Mouse (Mus musculus): ENCODE data around the gene Ankra2.
A peak's percentile ranks its signal among the peaks of the same experiment; 100 is the strongest.

Gene Ankra2

GRCm38 (mm10) chr13:98297883-98298482, 35.1 kb downstream of the Ankra2 start:
- DNase-seq = no peak

GRCm38 (mm10) chr13:98298833-98299758, 36.2 kb downstream of the Ankra2 start:
- DNase-seq = peak; percentile 63

- DNase-seq = no peak
Observed at GRCm38 (mm10) chr13:98305257-98305656, 42.4 kb downstream of the Ankra2 start.

- no peak for DNase-seq
Observed at GRCm38 (mm10) chr13:98306393-98306792, 43.5 kb downstream of the Ankra2 start.

- no peak for DNase-seq
Observed at GRCm38 (mm10) chr13:98306852-98307475, 44.1 kb downstream of the Ankra2 start.

GRCm38 (mm10) chr13:98308004-98308403, 45.1 kb downstream of the Ankra2 start:
- DNase-seq = no peak

- no peak for DNase-seq
Observed at GRCm38 (mm10) chr13:98308724-98309123, 45.9 kb downstream of the Ankra2 start.

- DNase-seq = no peak
Observed at GRCm38 (mm10) chr13:98311597-98311996, 48.7 kb downstream of the Ankra2 start.

- no peak for DNase-seq
Observed at GRCm38 (mm10) chr13:98313631-98314030, 50.8 kb downstream of the Ankra2 start.

- DNase-seq = no peak
Observed at GRCm38 (mm10) chr13:98315124-98315523, 52.2 kb downstream of the Ankra2 start.

- DNase-seq = no peak
Observed at GRCm38 (mm10) chr13:98316140-98316479, 53.2 kb downstream of the Ankra2 start.

- peak; percentile 92 for DNase-seq
Observed at GRCm38 (mm10) chr13:98316480-98317245, 53.8 kb downstream of the Ankra2 start, which contains the start of gene Btf3. Btf3 (minus strand) TSS chr13:98317006.

GRCm38 (mm10) chr13:98317246-98317677, 54.4 kb downstream of the Ankra2 start:
- DNase-seq = peak; percentile 13

GRCm38 (mm10) chr13:98317911-98318310, 55.0 kb downstream of the Ankra2 start:
- no peak for DNase-seq
